Mouse (Mus musculus) adrenal gland, postnatal 25 days (tissue): ENCODE measurements around the gene Spata32. TPM values are rescaled to one million over a fixed set of nuclear protein-coding genes. Genes with fewer than 3 reads are reported as not detected.

Experiments used
- DNase-seq: peaks from one replicate; pipeline ENCODE4 v3.0.0; 2021; ENCODE audit warnings: mixed read lengths
- total RNA-seq: library from RNA; stranded (reverse); gene quantifications from 2 replicates; pipeline ENCODE4 v1.2.3, GENCODE M21; 2021

Gene Spata32
- total RNA-seq, 1 experiment from 2014 or later, result not detected

- no peak for DNase-seq
Measured at GRCm38 (mm10) chr11:103173041-103173770, 45.0 kb downstream of the Spata32 start.

DNA sequence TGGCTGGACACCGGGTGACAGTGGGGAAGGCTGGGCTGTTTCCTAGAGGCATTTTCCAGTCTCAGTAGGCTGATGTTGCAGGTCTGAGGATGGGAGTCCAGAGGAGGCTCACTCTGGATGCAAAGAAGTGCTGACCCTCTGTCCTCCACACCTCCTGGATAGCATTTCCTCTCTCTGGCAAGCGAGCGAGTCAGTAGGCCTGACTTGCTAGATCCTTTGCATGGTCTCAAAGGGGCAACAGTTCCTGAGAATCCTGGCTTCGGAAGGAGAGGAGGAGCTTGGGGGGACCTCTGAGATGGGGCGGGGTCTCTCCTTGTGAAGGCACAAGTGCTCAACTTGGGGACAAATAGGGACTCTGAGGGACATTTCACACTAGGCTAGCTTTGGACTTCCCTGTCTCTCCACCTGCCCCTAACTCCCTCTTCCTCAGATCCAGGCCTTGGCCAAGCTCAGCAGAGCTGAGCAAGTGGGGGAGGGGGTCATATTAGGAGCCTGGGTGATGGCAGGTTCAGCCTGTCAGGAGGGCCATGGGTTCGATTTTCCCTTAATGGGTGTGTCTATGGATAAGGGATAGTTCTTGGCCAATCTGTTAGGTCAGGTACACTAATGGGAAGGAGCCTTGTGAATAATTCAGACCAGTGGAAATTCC is 45.7 kb downstream of the Spata32 start:
- no peak for DNase-seq

DNA sequence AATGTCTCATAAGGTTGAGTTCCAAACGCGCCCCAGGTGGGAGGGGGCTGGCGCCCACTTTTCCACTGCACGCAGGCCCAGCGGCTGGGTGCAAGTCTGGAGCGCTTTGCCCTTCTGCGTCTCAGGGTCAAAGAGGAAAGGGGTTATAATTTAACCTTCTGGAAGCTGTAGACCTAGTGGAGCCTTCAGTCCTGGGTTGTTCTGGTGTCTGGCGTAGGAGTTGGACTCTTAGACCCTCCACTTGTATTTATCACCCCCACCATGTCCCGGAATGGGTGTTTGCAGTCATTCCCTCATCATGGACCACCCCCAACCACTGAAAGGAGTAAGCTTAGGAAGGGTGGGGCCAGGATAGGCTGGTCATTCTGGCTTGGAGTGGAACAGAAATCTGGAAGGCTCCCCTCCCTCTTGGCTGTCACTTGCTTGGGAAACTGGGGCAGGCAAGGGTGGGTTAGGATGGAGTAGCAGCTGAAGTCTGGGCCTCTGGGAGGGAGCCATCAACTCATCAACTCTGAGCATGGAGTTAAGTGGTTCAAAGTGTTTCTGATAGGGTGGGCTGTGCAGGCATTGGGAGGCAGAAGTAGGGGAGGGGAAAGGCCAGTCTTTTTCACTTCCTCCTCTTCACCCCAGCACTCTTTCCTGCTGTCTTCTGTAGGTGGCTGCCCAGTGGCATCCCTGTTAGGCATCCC is 46.4 kb downstream of the Spata32 start:
- DNase-seq, result no peak

DNA sequence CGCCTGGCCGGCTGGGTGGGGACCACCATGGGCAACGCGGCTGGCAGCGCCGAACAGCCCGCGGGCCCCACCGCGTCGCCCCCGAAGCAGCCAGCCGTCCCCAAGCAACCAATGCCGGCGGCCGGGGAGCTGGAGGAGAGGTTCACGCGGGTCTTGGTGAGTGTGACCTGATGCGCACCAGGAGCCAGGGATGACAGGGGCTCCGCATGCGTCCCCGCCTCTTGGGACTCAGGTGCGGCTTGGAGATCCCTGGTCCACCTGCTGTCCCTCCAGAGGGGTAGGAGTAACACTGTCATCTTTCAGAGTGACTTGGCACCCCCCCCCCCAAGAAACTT is 47.0 kb downstream of the Spata32 start:
- peak; percentile 31 for DNase-seq

DNA sequence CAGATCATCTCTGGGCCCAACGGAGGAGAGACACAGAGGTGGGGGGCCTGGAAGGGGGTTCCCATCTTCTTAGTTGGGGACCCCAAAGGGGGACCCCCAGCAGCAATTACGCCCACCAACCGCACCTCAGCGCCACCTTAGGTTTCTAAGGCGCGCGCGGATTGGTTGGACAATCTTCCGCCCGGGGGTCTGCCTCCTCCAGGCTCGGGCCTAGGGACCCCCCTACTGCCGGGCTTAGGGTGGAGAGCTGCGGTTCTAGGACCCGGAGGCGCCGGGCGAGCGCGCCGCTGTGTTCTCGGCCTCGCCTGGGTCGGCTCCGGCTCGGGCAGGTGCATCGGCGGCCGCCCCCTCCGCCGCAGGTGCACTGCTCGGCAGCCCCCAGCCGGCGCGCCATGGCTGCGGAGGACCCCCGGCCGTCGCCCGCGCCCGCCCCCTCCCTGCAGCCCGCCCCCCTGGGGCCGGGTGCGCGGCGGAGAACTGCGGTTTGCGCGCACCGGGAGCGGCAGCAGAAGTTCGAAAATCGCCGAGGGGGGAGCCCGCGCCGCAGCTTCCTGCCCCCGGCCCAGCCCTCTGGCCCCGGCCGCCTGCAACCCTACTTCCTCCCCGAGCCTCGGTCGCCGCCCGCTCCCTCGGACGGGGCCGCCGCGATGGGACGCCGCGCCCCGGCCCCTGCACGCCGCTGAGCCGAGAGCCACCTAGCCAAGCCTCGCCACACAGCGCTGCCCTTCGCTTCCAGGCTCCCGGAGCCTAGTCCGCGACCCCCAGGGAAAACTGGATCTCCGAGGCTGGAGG is 47.5 kb downstream of the Spata32 start, which contains the start of gene Fmnl1:
Fmnl1 (plus strand) TSS at position 614 of the 792 bp plus-strand sequence.
- peak; percentile 54 for DNase-seq

- no peak for DNase-seq
Measured at GRCm38 (mm10) chr11:103170111-103170493, 48.1 kb downstream of the Spata32 start.

- DNase-seq, result no peak
Measured at GRCm38 (mm10) chr11:103169664-103170063, 48.6 kb downstream of the Spata32 start.

GRCm38 (mm10) chr11:103168690-103169390 is 49.4 kb downstream of the Spata32 start:
- peak; percentile 72 for DNase-seq

DNA sequence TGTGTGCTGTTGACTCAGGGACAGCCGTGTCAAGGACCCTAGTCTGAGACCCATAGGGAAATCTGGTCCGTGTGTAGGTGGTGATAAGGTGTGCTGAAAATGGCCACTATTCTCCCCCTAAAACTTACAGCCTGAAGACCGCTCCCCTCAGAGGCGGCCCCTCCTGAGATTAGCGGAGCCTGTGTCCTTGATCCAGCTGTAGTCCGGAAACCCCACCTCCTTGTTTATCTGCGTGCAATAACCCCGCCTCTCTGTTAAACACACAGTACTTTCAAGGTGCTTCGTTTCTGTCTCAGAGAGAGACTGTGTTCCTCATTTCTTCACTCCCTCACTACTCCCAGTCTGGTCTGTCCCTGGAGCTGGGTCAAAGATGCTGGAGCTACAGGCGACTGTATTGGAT is 53.8 kb downstream of the Spata32 start:
- no peak for DNase-seq

DNA sequence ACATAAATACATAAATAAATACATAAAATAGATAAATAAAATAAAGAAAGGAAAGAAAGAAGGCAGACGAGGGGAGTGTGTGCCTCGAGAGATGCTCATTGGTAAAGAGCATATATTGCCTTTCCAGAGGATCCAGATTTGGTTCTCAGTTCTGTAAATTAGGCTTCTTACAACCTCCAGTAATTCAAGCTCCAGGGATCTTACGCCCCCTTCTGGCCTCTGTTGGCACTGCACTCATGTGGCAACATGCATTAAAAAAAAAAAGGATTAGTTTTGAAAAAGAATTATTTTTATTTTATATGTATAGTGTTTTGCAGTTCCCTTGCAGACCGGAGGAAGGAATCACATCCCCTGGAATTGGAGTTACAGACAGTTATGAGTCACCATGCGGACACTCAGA is 56.1 kb downstream of the Spata32 start:
- peak; percentile 49 for DNase-seq

DNA sequence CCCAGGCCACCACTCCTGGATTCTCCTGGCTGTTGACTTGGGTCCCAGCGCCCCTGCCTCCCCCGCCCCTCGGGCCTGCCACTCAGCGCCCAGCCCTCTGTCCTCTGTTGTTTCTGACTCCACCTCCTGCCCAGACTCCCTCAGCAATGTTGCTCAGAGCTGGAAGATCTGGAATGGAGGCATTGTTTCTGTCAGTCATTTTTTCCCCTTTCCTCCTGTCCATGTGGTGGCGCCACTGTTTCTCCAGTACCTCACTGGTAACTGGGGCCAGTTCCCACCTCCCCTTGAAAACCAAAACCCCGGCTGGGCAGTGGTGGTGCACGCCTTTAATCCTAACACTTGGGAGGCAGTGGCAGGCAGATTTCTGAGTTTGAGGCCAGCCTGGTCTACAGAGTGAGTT is 56.8 kb downstream of the Spata32 start:
- DNase-seq, result no peak

GRCm38 (mm10) chr11:103160738-103161137 is 57.5 kb downstream of the Spata32 start:
- no peak for DNase-seq

DNA sequence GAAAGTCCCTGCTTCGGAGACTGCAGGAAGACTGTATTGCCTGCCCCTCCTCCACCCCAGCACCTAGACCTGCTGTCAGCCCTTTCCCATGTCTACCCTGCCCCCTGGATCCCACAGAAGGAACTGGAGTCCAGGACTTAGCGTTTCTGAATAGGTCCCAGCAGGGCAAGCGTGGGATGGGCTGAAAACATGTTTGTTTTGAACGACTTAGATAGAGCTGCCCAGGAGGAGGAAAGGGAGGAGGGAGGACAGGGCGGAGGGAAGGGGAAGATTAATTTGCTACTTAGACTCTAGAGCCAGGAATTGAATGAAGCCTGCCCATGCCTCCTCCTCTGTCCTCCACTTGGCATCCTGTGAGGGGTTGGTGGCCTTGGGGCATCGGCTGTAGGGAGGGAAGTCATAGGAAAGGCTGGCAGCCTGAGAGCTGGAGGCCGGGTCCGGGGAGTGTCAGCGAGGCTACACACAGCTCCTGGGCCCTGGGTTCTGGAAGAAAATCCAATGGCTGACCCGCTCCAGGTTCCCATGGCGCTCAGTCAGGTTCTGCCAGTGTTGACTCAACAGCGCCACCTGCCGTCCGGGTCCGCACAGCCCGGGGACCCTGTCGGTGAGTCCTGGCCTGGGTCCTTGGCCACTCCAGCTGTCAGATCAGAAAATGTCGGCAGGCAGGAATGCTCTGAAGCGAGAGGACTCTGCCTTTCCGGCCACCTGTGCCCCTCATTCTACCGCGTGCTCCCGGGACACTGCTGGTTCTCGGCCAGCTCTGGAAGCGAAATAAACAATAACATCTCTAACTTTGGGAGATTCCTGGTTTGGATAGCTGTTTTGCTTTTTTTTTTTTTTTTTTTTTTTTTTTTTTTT is 59.4 kb downstream of the Spata32 start:
- peak; percentile 99 for DNase-seq

Other genes with a start within 250 kb of the Spata32 start
- gene Nmt1, start 190.2 kb downstream of the Spata32 start, total RNA-seq, result 103 and 104 TPM in 2 replicates
- gene Dcakd, start 190.1 kb downstream of the Spata32 start, total RNA-seq, result 73.0 and 82.7 TPM in 2 replicates
- gene Plcd3, start 116.8 kb downstream of the Spata32 start, total RNA-seq, result 9.1 and 13.7 TPM in 2 replicates
- 92.1 and 129 TPM in 2 replicates for gene Acbd4, start 116.8 kb downstream of the Spata32 start, total RNA-seq
- 72.0 and 75.6 TPM in 2 replicates for gene Hexim1, start 102.2 kb downstream of the Spata32 start, total RNA-seq
- 3.9 and 6.2 TPM in 2 replicates for gene Hexim2, start 86.0 kb downstream of the Spata32 start, total RNA-seq
- gene Fmnl1, start 47.3 kb downstream of the Spata32 start, total RNA-seq, result 15.6 and 19.9 TPM in 2 replicates
- gene 1700023F06Rik, start 9.9 kb downstream of the Spata32 start, total RNA-seq, result not detected in 2 replicates
- gene Map3k14, start 49.0 kb upstream of the Spata32 start, total RNA-seq, result 7.0 TPM in 2 replicates
- gene Arhgap27, start 145.3 kb upstream of the Spata32 start, total RNA-seq, result 12.8 and 15.2 TPM in 2 replicates
- 22.9 and 25.0 TPM in 2 replicates for gene Plekhm1, start 194.3 kb upstream of the Spata32 start, total RNA-seq